In the genomic region with DNA sequence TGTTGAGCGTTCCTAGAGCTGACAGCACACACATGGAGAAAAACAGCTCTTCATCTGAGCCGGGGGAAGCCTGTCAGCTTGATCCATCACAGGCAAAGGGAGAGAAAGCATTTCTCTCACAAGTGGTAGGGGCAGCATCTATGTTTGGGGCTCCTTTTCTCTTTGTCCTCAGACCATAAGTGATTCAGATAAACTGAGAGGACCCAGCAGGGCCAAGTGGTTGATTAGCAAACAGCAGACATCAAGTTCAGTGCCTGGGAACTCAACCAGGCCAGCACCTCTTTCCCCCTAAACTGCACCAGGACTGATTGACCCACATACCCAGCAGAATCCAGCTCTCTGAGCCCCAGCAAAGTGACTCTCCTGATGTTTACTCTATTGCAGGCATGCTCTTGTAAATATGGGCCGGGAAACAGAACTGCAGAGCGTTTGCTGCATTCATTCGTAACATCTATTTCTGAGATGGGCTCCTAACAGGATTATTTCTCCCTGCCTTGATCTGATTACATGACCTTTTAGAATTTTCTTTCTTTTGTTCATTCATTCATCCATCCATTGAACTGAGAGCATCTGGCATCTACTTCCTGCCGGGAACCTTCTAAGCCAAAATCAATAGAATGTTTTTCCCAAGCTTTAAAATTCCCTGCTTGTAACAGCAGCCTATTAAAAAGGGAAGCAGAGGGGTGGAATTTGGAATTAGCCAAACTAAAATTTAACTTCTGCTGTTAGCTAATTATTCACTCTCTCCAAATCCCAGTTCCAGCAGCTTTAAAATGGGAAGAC, we compare ENCODE assay signal across 8 mouse cellular contexts. TPM values are rescaled to one million over a fixed set of nuclear protein-coding genes. Genes with fewer than 3 reads are reported as not detected.
DNase-seq lines count a peak whose midpoint lies in the region; ATAC-seq and TF ChIP-seq lines count a peak whose summit lies in the region.
"Had no signal": no experiment of that assay in that cellular context is flagged by ENCODE, and none has a peak within 500 bp of the region (broad histone marks: within the 10 kb centered on the region; RNA-seq: fewer than 3 reads in every experiment).

No protein-coding gene starts in this region.

- H3K4me3 ChIP-seq in forebrain, embryonic 14.5 days (ENCODE audit: low read depth, low read length): no peak overlapping the region
- H3K4me3 ChIP-seq in midbrain, embryonic 11.5 days (ENCODE audit: low read depth, low read length): no peak overlapping the region

- ATAC-seq in Patski: peak; percentile 28
- ATAC-seq in forebrain, embryonic 14.5 days: no peak
- peak; percentile 53 for ATAC-seq in midbrain, embryonic 11.5 days (ENCODE audit: low FRiP score)
- no peak for ATAC-seq in frontal cortex, adult (ENCODE audit: low TSS enrichment)

- POLR2A ChIA-PET in Patski (lab: Charles Lee): interaction anchor here (0.7 to 2.8 kb wide), 2 partner anchors 9 to 39 kb away, joined by 3 to 7 read pairs; no protein-coding TSS in a partner anchor

- DNase-seq in kidney, adult 9 months: peak; percentile 62
- no peak for DNase-seq in kidney, postnatal 4 days
- no peak for DNase-seq in Patski (ENCODE audit: low read depth, low spot score)
- DNase-seq in forebrain, embryonic 14.5 days (ENCODE audit: low spot score): peak; percentile 59
- DNase-seq in midbrain, embryonic 11.5 days (ENCODE audit: low spot score, missing footprints): peak; percentile 92
- DNase-seq in right cerebral cortex, postnatal 36 days (ENCODE audit: low spot score in 2 of 2): no peak
- DNase-seq: cerebellum, adult 9-10 months had no signal

- H3K27ac ChIP-seq in forebrain, embryonic 14.5 days (ENCODE audit: low read depth, low read length): peak overlapping the region; percentile 55; the same call in 1 of the 2 replicates
- H3K27ac ChIP-seq in midbrain, embryonic 11.5 days (ENCODE audit: low read depth, low read length): peak overlapping the region; percentile 82

- H3K4me1 ChIP-seq in forebrain, embryonic 14.5 days (ENCODE audit: control insufficient read depth, insufficient read depth, low read length): peaks cover 23% of the 10 kb centered on the region
- peaks cover 44% of the 10 kb centered on the region for H3K4me1 ChIP-seq in midbrain, embryonic 11.5 days (ENCODE audit: control insufficient read depth, insufficient read depth, low read length)

- H3K9ac ChIP-seq in forebrain, embryonic 14.5 days (ENCODE audit: low read length): no peak overlapping the region
- 0 out of 2 replicates have a peak overlapping the region, but pooled peaks have one; percentile 24 for H3K9ac ChIP-seq in midbrain, embryonic 11.5 days (ENCODE audit: low read length)

- 6% methylated on average over 6 of the region's 6 CpGs for WGBS in forebrain, embryonic 14.5 days
- 18% methylated on average over 6 of the region's 6 CpGs for WGBS in midbrain, embryonic 11.5 days

- H3K9me3 ChIP-seq in forebrain, embryonic 14.5 days (replicated peaks; ENCODE audit: control insufficient read depth, low read length): no peaks in the 10 kb centered on the region
- no peaks in the 10 kb centered on the region for H3K9me3 ChIP-seq in midbrain, embryonic 11.5 days (ENCODE audit: control insufficient read depth, low read length)

- no peaks in the 10 kb centered on the region for H3K27me3 ChIP-seq in Patski
- no peaks in the 10 kb centered on the region for H3K27me3 ChIP-seq in forebrain, embryonic 14.5 days (replicated peaks; ENCODE audit: control insufficient read depth, insufficient read depth, low read length)
- no peaks in the 10 kb centered on the region for H3K27me3 ChIP-seq in midbrain, embryonic 11.5 days (ENCODE audit: control insufficient read depth, insufficient read depth, low read length)

- H3K36me3 ChIP-seq in forebrain, embryonic 14.5 days (ENCODE audit: control insufficient read depth, insufficient read depth, low read length): no peaks in the 10 kb centered on the region
- H3K36me3 ChIP-seq in midbrain, embryonic 11.5 days (ENCODE audit: control insufficient read depth, insufficient read depth, low read length): no peaks in the 10 kb centered on the region

- CTCF ChIA-PET in Patski (lab: Charles Lee): interaction anchor here (0.9 kb wide), 2 partner anchors 72 to 75 kb away, joined by 3 to 4 read pairs; no protein-coding TSS in a partner anchor

- H3K4me2 ChIP-seq in forebrain, embryonic 14.5 days (ENCODE audit: low read length): 0 out of 2 replicates have a peak overlapping the region, but pooled peaks have one; percentile 8
- H3K4me2 ChIP-seq in midbrain, embryonic 11.5 days: peak overlapping the region; percentile 27; the same call in 1 of the 2 replicates

- no peak for TF ChIP-seq CTCF in Patski (IDR thresholded peaks at IDR 0.05)

- in situ Hi-C loops in Patski (cut with MboI; ENCODE audit: low pct_unique_long_range_greater_than_20kb): no loop called here

RNA-seq across cellular contexts. Expression of a gene that starts 21.5 kb away (rescaled TPM):
- polyA plus RNA-seq in Patski (2021): not detected
- polyA plus RNA-seq in forebrain, embryonic 14.5 days (2014; fragmentation: Nextera tagmentation; extraction: Ambion mirVana): 1.8 TPM in 2 replicates
- 5.8 and 6.8 TPM in 2 replicates for polyA plus RNA-seq in midbrain, embryonic 11.5 days (2014; fragmentation: Nextera tagmentation; extraction: Ambion mirVana)

Comparison
In these comparisons a context has a peak if more than half of its experiments do, and no peak if none do; other contexts are left out.
1. DNase-seq: peak in kidney, adult 9 months (single experiment), forebrain, embryonic 14.5 days (single experiment) and midbrain, embryonic 11.5 days (single experiment); none in kidney, postnatal 4 days (0 of 2), Patski (single experiment) and right cerebral cortex, postnatal 36 days (0 of 2).
2. ATAC-seq: peak in Patski (single experiment) and midbrain, embryonic 11.5 days (single experiment); none in forebrain, embryonic 14.5 days (single experiment) and frontal cortex, adult (single experiment).